Mouse (Mus musculus): ENCODE measurements around the gene Slc35f1. TPM values are rescaled to one million over a fixed set of nuclear protein-coding genes. Genes with fewer than 3 reads are reported as not detected.

Slc35f1 gene
- total and polyA plus RNA-seq, 3 experiments, result 0.07 to 0.11 TPM; not detected in 1

DNA sequence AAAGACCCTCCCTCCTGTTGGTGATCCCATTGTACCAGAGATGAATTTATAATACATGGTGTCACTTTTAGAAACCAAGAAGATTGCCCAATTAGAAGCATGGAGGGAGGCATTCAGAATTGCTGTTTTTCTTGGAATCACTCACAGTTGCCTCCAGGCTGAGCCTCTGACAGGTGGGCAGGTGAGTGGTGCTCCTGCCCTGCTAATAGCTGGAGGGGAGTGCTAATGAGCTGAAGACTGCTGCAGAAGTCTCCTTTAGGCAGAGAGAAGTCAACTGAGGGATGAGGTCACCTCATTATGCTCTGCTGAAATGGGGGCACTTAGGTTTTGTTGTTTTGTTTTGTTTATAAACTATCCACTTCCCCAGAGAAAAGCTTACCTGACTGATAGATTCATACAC is 355.6 kb downstream of the Slc35f1 start:
- no peaks in the 10 kb centered on the region for H3K36me3 ChIP-seq (replicated peaks in 1 of 2; ENCODE audit: control insufficient read depth in 1 of 2, insufficient read depth in 1 of 2, low read length in 1 of 2)
- no peak overlapping the region for H3K9ac ChIP-seq (ENCODE audit: insufficient read depth, low read depth)
- no peaks in the 10 kb centered on the region for H3K27me3 ChIP-seq (replicated peaks)
- H3K4me2 ChIP-seq (ENCODE audit: insufficient read depth, low read depth, poor library complexity, severe bottlenecking), result no peak overlapping the region
- in situ Hi-C loops (cut with MboI; ENCODE audit: low pct_ligation_motif_present, low pct_unique_long_range_greater_than_20kb, low sequenced_read_pairs) (no loop called here), dilution Hi-C loops (cut with MboI; ENCODE audit: extremely low pct_ligation_motif_present, extremely low pct_unique_long_range_greater_than_20kb, low sequenced_read_pairs) (no loop called here)
- H3K9me3 ChIP-seq (replicated peaks; ENCODE audit: low read length), result no peaks in the 10 kb centered on the region
- TF ChIP-seq NRF1 (IDR thresholded peaks at IDR 0.05; ENCODE audit: low read depth, low read length) (no peak), UBTF (IDR thresholded peaks at IDR 0.05; ENCODE audit: low read depth, low read length) (no peak), BHLHE40 (IDR thresholded peaks at IDR 0.05; ENCODE audit: low read depth, low read length) (no peak)
- H3K4me3 ChIP-seq (replicated peaks in 1 of 3; ENCODE audit: low read depth in 2 of 3, low read length in 2 of 3, poor library complexity in 1 of 3), result no peak overlapping the region
- no peak for DNase-seq (ENCODE audit: extremely low read depth)
- no peaks in the 10 kb centered on the region for H3K79me2 ChIP-seq (replicated peaks; ENCODE audit: control insufficient read depth, extremely low read depth, insufficient read depth, poor library complexity, severe bottlenecking)
- 0 out of 4 replicates have a peak, but pooled peaks cover 0 to 4% of the 10 kb centered on the region in 2 experiments for H3K4me1 ChIP-seq (ENCODE audit: control insufficient read depth in 1 of 2, insufficient read depth in 2 of 2)
- no peak overlapping the region for H3K27ac ChIP-seq (ENCODE audit: insufficient read depth, low read depth)

DNA sequence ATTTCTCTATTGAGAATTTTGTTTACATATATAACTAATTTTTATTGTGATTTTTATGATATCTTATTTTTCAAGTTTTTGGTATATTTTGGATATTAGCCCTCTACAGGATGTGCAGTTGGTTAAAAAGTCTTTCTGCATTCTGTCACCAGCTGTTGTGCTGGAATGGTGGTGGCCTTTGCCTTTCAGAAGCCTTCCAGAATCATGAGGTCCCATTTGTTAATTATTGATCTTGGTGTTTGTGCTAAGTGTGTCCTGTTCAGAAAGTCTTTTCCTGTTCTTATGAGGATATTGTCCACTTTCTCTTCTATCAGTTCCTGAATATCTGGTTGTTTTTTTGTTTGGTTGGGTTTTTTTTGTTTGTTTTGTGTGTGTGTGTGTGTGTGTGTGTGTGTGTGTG is 362.2 kb downstream of the Slc35f1 start:
- no peaks in the 10 kb centered on the region for H3K27me3 ChIP-seq (replicated peaks)
- in situ Hi-C loops (cut with MboI; ENCODE audit: low pct_ligation_motif_present, low pct_unique_long_range_greater_than_20kb, low sequenced_read_pairs), result no loop called here
- 0 out of 4 replicates have a peak, but pooled peaks cover 0 to 4% of the 10 kb centered on the region in 2 experiments for H3K4me1 ChIP-seq (ENCODE audit: control insufficient read depth in 1 of 2, insufficient read depth in 2 of 2)
- H3K79me2 ChIP-seq (replicated peaks; ENCODE audit: control insufficient read depth, extremely low read depth, insufficient read depth, poor library complexity, severe bottlenecking), result no peaks in the 10 kb centered on the region
- H3K9ac ChIP-seq (ENCODE audit: insufficient read depth, low read depth), result no peak overlapping the region
- DNase-seq (ENCODE audit: extremely low read depth), result no peak
- no peak overlapping the region for H3K27ac ChIP-seq (ENCODE audit: insufficient read depth, low read depth)
- no peak overlapping the region for H3K4me3 ChIP-seq (replicated peaks in 1 of 3; ENCODE audit: low read depth in 2 of 3, low read length in 2 of 3, poor library complexity in 1 of 3)
- H3K4me2 ChIP-seq (ENCODE audit: insufficient read depth, low read depth, poor library complexity, severe bottlenecking), result no peak overlapping the region
- H3K9me3 ChIP-seq (replicated peaks; ENCODE audit: low read length), result no peaks in the 10 kb centered on the region
- dilution Hi-C loops (cut with MboI; ENCODE audit: extremely low pct_ligation_motif_present, extremely low pct_unique_long_range_greater_than_20kb, low sequenced_read_pairs), result no loop called here
- TF ChIP-seq MYC (IDR thresholded peaks at IDR 0.05; ENCODE audit: low read depth, low read length), result no peak
- TF ChIP-seq PAX5 (IDR thresholded peaks at IDR 0.05; ENCODE audit: low read length), result no peak
- TF ChIP-seq SIN3A (IDR thresholded peaks at IDR 0.05; ENCODE audit: low read length), result no peak
- no peak for TF ChIP-seq USF1 (IDR thresholded peaks at IDR 0.05; ENCODE audit: low read depth, low read length)
- TF ChIP-seq JUND (conservative IDR thresholded peaks at IDR 0.05; ENCODE audit: low read depth, low read length), result no peak
- TF ChIP-seq ZC3H11A (IDR thresholded peaks at IDR 0.05; ENCODE audit: low read depth, low read length), result no peak
- TF ChIP-seq CHD1 (IDR thresholded peaks at IDR 0.05; ENCODE audit: low read depth, low read length), result no peak
- TF ChIP-seq JUN (IDR thresholded peaks at IDR 0.05; ENCODE audit: insufficient read depth, low read depth, low read length), result no peak
- H3K36me3 ChIP-seq (replicated peaks in 1 of 2; ENCODE audit: control insufficient read depth in 1 of 2, insufficient read depth in 1 of 2, low read length in 1 of 2), result no peaks in the 10 kb centered on the region

DNA sequence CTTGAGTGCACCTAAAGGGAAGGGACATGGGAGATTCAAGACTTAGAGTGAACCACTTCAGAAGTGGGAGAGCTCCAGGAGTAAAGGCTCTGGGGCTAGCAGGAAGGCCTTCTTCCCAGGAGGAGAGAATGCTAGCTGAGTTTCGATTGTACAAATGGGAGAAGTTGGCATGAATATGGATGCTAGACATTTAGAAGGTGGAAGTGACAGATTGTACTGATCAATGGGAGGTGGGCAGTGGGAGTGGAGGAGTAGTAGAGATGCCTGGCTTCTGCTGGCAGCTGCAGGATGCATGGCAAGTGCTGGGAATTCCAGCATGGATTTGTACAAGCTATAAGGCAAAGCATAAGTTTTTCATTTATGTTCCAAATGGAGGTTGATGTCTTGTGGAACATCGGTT is 370.4 kb downstream of the Slc35f1 start:
- H3K27ac ChIP-seq (ENCODE audit: insufficient read depth, low read depth), result no peak overlapping the region
- H3K9ac ChIP-seq (ENCODE audit: insufficient read depth, low read depth), result no peak overlapping the region
- no peak overlapping the region for H3K4me3 ChIP-seq (replicated peaks in 1 of 3; ENCODE audit: low read depth in 2 of 3, low read length in 2 of 3, poor library complexity in 1 of 3)
- H3K27me3 ChIP-seq (replicated peaks), result no peaks in the 10 kb centered on the region
- TF ChIP-seq TBP (conservative IDR thresholded peaks at IDR 0.05; ENCODE audit: low read depth, low read length) (no peak), ZKSCAN1 (IDR thresholded peaks at IDR 0.05; ENCODE audit: borderline replicate concordance, low read depth, low read length) (no peak), SMC3 (IDR thresholded peaks at IDR 0.05; ENCODE audit: low read depth, low read length) (no peak), MXI1 (IDR thresholded peaks at IDR 0.05; ENCODE audit: low read depth, low read length) (no peak), POLR2A (IDR thresholded peaks at IDR 0.05; ENCODE audit: low read depth, low read length) (no peak), MAFK (IDR thresholded peaks at IDR 0.05; ENCODE audit: insufficient replicate concordance, low read length) (no peak)
- no peaks in the 10 kb centered on the region for H3K79me2 ChIP-seq (replicated peaks; ENCODE audit: control insufficient read depth, extremely low read depth, insufficient read depth, poor library complexity, severe bottlenecking)
- no peak for DNase-seq (ENCODE audit: extremely low read depth)
- dilution Hi-C loops (cut with MboI; ENCODE audit: extremely low pct_ligation_motif_present, extremely low pct_unique_long_range_greater_than_20kb, low sequenced_read_pairs), result no loop called here
- in situ Hi-C loops (cut with MboI; ENCODE audit: low pct_ligation_motif_present, low pct_unique_long_range_greater_than_20kb, low sequenced_read_pairs), result no loop called here
- H3K4me1 ChIP-seq (ENCODE audit: control insufficient read depth in 1 of 2, insufficient read depth in 2 of 2), result no peaks in the 10 kb centered on the region
- H3K9me3 ChIP-seq (replicated peaks; ENCODE audit: low read length), result no peaks in the 10 kb centered on the region
- no peaks in the 10 kb centered on the region for H3K36me3 ChIP-seq (replicated peaks in 1 of 2; ENCODE audit: control insufficient read depth in 1 of 2, insufficient read depth in 1 of 2, low read length in 1 of 2)
- no peak overlapping the region for H3K4me2 ChIP-seq (ENCODE audit: insufficient read depth, low read depth, poor library complexity, severe bottlenecking)

Data from CH12.LX (cell line).